Mouse (Mus musculus): ENCODE results near the gene Gm15097.
"Not testable (repeated sequence)": the region's sequence is repeated elsewhere in the genome, so short reads cannot be mapped to it uniquely, and the experiment has no call there.

Gm15097 gene

DNA sequence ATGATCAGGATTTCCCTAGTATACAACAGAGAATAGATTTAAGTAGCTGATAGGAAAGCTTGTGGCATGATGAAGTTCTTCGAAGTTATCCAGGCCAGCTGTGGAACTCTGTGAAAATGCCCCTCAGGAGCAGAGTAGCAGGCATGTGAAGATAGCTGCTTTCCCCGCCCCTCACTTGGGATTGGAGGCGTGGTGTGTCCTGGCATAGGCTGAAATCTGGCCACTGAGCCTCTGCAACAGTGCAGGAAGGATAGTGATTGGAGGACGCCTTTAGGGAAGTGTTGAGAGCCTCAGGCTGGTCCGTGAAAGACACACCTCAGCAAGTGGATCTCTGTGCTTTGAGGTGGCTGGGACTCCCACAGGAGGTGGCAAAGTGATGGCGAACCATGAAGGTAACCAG, at the start of gene Gm15097:
TSS of gene Gm15097 (plus strand) at position 301 of the 400 bp plus-strand sequence.
- ATAC-seq (ENCODE audit: low TSS enrichment) = not testable (repeated sequence)

DNA sequence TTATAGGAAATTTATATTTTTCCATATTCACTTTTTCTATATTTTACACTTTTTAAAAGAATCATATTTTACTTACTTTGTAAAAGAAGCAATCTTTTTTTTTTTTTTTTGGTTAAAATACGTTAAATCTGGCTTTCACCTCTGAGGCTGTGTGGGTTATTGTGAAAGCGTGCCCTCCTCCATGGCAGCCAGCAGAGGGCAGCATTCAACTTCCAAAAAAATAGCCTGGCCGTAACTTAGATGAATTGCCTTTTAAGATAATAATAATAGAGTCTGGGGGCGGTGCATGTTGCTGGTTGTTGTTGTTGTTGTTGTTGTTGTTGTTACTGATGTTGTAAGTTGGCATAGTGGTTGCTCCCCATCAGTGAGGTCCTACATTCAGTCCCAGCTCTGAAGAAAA, 21.4 kb upstream of the Gm15097 start:
- not testable (repeated sequence) for ATAC-seq (ENCODE audit: low TSS enrichment)

DNA sequence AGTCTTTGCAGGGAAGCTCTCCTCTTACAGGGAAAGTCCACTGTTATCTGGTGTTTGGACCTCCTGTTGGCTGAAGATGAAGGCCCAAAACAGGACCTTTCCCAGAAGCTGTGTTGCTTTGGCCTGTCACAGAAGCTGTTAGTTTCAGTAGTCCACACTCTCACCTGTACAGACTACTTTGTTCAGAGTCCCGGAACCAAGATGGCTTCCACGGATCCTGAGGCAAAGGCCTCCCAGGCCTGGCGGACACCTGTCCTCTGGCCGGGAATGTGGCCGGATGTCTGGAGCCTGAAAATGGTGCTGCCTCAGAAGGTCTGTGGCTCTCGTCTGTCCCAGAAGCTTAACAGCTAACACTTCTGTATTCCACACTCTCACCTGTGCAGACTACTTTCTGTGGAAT, 26.9 kb downstream of the Gm15097 start:
- not testable (repeated sequence) for ATAC-seq (ENCODE audit: low TSS enrichment)
